Mouse (Mus musculus) CH12F3 (cell line): ENCODE measurements around the gene Bicra.

ENCODE experiments used
- in situ Hi-C: fragments of 300-500 bp; cut with MboI; formaldehyde crosslinking; loops from 2 replicates; pipeline ENCODE4 v1.14.3; 2020; ENCODE audit warnings: low sequenced_read_pairs

Gene Bicra

DNA sequence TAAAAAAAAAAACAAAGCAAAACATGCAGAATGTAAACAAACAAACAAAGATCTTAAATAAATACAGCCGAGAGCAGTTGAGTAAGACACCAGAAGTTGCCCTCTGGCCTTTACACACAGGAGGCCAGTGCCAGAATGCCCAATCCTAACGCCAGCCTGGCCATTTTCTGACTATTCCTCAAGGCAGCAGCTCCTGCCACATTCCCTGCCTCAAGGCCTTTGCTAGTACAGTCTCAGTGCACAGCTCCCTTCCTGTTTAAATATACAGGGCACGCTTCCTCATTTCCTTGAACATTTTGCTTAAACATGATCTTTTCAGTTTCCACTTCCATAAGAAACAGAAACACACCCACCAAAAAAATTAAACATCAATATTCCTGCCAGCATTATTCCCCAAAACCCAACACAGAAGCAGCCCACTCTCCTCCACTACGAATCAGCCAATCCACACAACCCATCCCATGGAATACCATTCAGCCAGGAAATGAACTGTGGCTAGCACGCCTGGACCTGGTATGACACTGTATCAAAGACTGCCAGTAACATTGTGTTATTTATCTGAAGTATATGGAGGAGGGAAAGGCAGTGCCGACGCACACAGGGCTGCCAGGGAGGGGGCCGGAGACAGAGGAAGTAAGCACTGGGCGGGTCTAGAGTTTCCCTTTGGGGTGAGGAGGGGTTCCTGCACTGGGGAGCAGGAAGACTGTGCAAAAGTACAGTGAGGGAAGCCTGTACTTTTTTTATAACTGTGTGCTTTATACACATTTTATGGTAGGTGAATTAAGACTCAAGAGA lies 29.5 kb downstream of the Bicra start:
- in situ Hi-C loops: no loop called here

DNA sequence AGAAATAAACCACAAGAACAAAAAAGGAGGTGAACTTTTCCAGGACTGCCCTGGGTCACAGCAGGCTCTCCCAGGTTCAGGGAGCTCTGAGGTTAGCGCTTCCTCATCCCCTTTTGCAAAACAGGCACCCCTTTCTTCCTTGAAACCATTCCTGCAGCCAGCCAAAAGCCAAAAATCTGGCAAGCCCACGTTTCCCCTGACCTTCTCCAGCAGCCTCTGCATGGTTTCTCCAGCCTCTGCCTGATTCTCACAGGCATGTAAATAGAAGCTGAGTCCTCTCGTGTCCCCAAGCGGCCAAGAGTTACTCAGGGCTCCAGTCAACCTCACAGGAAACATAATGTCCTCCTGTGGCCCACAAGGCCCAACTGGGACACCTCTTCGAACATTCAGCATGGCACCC lies 32.3 kb downstream of the Bicra start:
- in situ Hi-C loops: no loop called here

DNA sequence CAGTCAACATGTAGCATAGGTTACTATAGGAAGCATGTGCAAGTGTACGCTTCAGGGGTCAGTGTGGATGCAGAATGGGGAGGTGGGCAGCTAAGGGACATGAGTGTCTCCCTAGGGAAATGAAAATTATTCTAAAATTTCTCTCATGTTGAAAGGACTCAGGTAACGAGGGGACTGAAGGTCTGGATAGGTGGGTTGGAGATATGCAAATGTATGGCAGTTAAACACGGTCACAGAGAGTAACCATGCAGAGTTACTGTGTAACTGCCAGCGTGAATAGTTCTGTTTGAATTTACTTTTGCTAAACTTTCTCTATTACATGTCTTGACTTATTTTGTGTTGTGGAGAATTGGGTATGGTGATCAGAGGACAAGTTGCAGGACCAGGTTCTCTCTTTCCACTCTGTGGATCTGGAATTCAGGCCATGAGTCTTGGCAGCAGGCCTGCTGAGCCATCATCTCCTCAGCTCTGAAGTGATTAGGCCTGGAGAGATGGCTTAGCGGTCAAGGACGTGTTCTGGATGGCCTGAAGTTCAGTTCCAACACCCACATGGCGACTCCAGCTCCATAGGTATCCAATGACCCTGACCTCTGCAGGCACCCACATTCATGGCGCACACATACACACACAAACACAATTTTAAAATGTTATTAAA lies 33.1 kb downstream of the Bicra start:
- in situ Hi-C loops: no loop called here

DNA sequence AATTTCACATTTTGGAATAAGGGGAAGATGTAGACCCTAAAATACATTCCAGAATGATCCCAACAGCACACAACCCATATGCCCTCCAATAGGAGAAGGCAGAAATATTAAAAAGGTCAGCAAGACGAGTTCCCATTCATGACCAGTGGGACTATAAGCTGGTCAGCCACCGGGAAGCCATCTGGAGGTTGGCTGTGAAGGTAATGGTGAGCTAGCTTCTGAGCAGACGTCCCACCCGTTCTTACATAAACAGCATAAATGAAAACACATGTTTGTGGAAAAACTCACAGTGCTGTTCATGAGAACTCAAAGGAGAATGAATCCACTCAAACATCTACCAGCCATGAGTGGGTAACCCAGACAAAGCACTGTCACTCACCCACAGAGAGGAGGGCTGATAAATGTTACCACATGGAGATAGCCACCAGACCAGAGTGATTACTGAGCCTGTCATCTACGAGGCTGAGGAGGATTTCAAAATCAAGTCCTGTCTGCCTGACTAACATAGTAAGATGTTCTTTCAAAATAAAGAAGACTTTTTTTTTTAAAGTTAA lies 33.9 kb downstream of the Bicra start:
- in situ Hi-C loops: no loop called here

DNA sequence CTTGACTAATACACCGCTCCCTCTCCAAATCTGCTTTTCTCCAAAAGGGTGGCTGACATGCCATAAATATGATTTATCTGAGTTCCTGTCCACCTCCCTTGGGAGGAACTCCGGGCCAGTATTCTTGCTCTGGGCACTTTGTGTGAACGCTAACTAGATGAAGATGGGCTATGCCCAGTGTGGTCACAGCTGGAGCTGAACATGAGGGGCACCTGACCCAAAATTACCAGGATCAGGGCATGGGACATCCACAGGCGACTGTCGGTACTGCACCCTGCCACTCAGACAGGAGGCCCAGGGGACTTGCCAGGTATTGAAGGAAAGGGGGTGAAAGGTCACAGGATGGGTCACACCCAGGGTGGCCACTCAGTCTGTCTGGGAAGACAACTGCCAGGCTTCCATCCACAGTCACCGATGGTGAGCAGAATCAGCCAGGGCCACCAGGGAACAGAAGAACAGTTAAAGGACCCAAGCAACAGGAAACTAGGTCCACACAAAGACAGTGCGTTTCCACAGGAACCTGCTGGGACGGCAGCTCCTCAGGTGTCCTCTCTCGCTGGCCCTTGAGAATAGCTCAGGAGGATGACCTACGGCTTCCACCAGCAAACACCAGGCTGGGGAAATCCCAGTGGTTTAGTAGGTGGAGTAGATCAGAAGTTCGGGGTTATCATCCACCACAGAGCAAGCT lies 35.0 kb downstream of the Bicra start:
- in situ Hi-C loops: no loop called here

DNA sequence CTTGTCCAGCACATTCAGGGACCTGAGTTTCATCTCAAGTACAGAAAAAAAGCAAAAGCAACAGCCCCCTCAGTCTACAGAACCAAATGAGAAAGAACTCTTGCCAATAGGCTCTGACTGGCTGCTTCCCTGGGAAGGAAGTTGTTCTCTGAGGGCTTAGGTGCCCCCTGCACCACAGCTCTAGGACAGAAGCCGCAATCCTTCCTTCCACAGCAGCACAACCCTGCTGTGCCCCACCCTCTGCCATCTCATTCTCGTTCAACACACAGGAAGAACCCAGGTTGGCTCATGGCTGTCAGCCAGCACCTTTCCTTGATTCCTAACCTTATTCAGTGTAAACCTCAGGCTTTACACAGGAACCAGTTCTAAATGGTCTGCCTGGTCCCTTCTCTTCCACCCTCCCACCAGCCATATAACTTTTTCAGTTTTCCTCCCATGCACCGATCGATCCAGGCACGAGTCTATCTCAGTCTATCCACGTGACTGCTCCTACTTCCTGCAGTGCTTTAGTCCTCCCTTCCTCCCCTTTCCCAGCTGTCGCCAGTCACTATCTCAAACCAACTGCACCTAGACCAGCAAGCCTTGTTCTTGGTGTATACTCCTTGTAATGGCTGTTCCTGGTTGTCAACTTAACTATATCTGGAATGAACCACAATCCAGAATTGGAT lies 36.2 kb downstream of the Bicra start:
- in situ Hi-C loops: no loop called here

DNA sequence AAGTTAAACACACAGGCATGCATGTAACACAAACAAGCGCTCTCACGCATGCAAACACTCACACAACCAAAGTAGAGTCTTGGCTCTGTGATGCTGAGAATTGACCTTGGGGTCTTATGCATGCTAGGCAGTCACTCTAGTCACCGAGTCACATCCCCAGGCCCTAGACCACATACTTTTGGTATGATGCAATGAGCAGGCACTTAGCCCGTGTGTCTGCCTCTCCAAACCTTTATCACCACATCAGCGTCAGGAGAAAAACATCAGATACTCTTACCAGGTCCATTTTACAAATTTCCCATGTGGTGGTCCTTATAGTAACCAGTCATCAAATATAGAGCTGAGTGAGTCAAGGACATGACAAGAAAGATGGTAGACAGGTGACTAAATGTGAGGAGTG lies 37.1 kb downstream of the Bicra start:
- in situ Hi-C loops: no loop called here

DNA sequence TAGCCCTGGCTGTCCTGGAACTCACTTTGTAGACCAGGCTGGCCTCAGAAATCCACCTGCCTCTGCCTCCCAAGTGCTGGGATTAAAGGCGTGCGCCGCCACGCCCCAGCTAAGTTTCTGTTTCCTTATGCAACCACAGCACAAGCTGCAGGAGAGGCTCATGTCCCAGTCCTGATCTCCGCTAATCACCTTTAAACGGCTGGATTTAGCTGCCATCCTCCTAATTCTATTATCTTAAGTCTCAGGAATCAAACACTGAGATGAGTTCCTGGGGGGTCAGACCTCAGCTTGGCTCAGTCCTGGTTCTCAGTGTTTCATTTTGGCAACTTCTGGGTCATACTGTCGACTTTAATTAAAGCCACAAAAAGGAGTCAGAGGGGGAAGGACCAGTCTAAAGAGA lies 38.1 kb downstream of the Bicra start:
- in situ Hi-C loops: no loop called here

DNA sequence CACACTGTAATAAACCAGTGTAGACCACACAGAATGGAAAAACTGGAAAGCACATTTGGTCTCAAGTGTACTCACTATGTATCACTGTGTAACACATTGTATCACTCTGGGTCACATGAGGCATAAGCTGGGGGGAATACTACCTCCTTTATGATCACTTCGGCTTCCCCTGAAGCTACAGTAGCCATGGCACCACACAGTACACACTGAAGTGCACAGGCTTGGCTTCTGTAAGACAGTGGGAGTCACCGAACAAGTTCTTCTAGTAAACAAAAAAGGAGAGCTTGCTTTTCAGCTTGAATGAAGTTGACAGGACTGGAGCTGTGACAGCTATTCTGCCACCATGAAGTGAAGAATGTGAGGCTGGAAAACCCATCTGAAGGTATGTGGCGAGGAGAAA lies 42.7 kb downstream of the Bicra start:
- in situ Hi-C loops: no loop called here

DNA sequence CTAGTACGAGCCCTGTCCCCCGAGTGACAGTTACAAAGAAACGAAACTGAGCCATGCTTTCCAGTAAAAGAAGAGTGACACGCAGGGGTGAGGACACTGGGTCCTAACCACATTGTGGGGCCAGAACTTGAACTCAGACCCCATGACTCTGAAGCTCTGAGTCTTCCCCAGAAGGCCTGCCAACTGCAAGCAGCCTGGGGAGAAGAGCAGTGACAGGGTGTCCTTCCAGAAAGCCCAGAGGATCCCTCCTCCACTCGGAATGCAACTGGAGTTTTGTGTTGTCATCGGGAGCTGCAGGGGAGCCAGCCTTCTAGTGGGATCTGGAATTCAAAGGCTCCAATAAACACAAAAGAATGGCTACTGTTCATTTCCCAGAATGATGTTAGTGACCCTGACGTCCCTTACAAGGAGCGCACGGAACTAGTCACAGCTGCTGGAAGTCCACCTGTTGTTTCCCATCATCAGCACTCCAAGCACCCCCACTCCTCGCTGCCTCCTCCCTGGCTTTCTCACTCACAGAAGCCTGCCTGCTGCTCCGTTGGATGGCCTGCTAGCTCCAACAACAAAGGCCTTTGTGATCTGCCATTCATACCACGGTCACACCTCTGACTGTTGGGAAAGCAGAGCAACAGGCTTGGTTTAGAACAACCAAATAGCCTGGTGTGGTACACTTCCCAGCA lies 43.4 kb downstream of the Bicra start:
- in situ Hi-C loops: no loop called here

DNA sequence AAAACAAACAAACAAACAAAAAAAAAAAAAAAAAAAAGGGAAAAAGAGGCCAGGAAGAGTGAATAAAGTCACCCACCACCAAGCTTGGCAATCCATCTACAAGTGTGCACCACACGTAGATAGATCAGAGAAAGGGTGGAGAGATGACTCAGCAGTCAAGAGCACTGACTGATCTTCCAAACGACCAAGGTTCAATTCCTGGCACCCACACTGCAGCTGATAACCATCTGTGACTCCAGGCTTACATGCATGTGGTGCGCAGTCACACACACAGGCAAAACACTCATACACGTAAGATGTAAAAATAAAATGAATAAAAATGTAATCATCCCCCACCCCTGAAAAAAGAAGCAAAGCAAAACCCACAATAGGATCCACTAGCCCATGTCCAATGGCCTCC lies 44.7 kb downstream of the Bicra start:
- in situ Hi-C loops: no loop called here

DNA sequence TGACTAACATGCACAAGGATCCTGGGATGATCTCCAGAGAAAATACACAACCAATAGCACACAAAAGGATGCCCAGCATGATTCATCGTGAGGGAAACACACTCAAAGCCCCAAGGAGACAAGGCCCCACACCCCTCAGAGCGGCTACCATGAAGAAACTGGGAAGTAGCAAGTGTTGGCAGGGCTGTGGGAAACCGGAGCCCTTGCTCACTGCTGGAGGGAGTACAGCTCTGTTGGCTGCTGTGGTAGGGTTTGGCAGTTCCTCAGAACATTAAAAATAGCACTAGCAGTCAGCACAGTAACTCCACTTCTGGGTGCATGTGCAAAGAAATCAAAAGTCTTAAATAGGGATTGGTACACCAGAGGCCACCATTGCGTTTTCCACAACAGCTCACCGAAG lies 45.5 kb downstream of the Bicra start:
- in situ Hi-C loops: no loop called here

DNA sequence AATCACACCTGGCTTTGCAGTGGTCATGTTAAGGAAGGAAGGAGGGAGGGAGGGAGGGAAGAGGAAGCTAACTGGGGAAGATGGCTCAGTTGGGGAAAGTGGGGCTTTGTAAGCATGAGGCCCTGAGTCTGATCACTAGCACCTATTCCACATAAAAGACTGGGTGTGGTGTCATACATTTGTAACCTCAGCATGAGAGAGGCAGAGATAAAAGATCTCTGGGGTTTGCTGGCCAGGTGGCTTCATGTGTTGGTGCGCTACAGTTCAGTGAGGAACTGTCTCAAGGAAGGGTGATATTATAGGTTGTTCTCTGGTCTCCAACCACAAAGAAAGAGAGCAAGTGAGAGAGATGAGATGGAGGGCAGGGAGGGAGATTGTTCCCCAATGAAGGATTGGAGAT lies 46.0 kb downstream of the Bicra start:
- in situ Hi-C loops: no loop called here

DNA sequence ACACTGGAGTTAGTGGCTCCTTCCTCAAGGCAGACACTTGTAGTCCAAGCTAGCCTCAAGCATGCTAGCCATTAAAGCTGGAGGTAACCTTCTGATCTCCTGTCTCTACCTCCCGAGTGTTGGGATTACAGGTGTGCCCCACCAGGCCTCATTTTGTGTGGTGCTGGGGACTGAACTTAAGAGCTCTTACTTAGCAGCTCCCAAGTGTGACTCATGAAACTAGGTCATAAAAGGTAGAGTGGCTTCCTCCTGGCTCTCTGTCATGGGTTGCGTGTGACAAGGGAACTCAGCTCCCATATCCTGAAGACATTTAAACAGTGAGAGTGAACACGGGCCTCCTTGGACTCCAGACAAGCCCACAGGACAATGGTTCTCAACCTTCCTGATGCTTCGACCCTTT lies 53.9 kb downstream of the Bicra start:
- in situ Hi-C loops: no loop called here

DNA sequence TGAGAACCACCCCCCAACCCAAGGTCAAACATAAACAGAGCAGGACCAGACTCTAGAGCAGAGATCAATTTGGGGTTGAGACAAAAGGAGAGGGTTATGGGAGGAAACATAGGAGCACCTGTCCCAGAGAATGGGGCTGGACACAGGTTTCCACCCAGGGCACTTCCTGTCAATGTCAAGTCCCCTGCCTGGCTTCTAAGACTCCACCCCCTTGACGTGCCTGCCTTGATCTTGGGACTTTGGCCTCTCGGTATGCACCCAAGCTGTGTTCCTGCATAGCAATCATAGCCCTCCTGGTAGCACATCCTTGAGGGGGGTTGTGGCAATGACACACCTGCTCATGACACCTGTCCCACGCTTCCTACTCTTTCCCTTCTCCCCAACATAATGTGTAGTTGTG lies 54.6 kb downstream of the Bicra start:
- in situ Hi-C loops: no loop called here

DNA sequence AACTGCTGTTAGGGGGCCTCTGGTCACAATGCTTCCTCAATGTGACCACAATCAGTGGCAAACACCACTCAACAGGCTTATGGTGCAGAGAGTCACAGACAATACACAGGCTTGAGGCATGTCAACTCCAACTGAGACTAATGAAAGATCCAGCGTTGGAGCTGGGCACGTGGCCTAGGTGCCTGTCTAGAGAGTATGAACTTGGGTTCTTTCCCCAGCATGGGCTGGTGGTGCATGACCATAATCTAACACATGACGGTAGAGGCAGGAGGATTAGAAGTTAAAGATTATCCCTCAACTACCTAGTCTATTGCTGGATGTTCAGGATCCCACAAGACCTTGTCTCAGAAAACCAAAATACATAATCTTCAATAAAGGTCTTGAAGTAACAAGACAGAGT lies 56.0 kb downstream of the Bicra start:
- in situ Hi-C loops: no loop called here

DNA sequence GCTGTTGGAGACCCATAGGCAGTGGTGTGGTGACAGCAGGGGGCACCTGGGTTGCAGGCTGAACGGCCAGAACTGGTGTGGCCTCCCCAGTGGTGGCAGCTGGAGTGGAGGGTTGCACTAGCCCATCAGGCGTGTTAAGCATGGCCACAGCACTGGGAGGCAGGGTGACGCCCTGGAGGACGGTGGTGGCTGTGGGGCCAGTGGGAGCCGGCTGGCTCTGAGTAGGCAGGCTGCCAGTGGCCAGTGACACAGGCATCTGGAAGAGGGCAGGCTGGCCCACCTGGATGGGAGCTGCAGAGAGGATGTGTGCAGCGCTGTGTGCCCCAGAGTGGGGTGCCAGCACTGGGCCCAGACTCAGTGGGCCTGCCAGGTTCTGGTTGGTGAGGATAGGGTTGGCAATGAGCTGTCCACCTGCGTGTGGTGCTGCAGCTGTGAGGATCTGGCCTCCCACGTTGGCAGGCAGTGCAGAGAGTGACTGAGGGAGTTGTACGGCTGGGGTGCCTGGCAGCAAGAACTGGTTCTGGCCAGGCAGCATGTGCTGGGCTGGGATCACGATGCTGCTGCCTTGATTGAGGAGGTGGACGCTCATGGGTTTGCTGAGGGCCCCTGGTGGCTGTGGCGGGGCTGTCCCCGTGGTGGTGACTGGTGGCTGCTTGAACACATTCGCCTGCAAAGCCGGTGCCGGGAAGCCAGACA lies 59.9 kb downstream of the Bicra start:
- in situ Hi-C loops: no loop called here

DNA sequence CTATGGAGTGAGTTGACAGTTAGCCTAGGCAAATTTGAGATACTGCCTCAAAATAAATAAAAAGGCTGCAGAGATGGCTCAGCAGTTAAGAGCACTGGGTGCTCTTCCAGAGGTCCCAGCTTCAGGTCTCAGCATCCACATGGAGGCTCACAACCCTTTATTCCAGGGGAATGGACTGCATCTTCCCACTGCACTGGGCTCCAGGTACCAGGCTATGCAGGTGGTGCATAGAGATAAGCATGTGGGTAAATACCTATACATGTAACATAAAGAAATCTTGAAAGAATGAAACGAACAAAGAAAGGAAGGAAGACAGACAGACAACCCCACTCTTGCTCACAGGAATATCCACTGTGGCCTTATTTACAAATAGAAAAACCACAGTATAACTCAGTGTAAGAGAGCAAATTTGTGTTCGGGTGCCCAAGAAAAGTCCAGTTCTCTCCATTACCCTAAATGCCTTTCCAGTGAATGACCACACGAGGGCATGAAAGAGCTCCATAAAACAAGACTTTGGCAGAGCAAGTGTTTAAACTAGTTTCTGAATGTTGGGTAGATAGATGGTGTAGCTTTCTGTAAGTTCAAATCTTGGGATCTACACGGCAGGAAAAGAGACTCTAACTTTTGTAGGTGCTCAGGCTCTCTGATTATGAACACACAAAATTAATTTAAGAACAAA lies 64.9 kb downstream of the Bicra start:
- in situ Hi-C loops: no loop called here

DNA sequence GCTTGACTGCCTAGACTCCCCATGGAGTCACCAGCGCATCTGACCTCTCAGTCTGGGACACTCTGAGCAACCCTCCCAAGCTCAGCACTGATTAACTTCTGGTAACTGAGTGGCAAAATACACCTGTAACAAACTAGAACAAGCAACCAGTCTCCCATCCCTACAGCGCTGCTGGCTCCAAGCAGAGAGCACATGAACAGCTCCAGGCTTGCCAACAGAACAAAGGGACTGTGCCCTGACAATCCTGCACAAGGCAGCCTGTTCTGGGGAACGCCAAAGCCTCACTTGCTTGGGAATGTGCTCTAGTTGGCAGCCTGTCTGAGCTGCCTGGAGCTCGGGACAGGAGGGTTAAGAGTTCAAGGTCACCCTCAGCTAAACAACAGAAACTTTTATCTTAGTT lies 66.2 kb downstream of the Bicra start:
- in situ Hi-C loops: no loop called here

DNA sequence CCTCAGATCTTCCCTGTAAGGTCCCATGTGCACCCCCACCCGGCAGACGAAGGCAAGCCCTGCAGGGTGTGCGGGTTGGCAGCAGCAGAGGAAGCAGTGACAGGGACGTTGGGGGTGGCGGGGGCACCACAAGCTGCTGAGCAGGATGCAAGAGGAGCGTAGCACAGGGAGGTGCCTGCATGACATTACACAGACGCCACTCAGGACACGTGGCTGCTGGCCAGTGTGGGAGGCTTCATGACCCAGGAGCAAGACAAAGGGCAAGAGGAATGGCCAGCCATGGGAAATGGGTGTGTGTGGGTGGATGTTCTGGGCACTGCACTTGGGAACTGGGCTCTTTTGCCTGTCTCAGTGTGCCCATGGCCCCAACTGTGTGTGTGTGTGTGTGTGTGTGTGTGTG lies 67.5 kb downstream of the Bicra start:
- in situ Hi-C loops: no loop called here
